Mouse (Mus musculus) cerebellum, postnatal 10 days (tissue): Measurements from ENCODE around the gene Psap.
"Not testable (repeated sequence)": the region's sequence is repeated elsewhere in the genome, so short reads cannot be mapped to it uniquely, and the experiment has no call there.

Experiments
- DNase-seq, 2 experiments: peaks; one replicate each; pipeline ENCODE4 v3.0.0; 2021; ENCODE audit warnings: mixed read lengths in 2 of 2

Psap gene

DNA sequence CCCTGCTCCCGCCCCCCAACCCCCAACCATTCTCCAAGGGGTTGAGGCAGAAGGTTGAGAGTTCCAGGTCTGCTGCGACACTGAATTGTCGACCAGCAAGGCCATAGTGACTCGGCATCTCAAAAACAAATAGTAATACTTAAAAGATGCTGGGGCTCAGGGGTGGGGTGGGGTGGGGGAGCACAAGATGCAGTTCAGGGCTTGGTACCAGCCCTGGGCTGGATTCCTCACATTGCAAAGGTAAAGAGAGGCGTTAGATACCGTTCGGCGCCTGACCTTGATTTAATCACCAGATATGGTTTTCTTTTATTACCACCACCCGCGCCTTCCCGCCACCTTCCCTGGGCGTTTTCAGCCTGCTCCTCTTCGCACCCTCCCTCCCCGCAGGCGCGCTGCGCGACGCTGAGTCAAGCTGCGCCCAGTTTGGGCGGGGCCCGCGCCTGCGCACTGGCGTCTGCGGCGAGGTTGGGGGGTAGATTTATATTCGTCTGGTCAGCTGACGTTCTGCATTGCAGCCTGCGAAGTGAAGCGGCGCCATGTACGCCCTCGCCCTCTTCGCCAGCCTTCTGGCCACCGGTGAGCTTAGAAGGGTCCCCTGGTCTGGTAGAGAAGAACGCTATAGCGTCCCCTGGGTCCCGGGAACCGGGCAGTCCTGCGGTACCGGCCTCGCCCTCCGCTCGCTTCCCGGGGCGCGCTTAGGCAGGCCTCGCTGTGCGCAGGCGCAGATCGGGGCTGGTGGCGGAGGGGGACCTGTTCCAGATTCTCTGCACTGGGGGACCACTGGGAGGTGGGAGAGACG lies at the start of gene Psap:
Psap (plus strand) TSS at position 421 of the 799 bp plus-strand sequence.
- DNase-seq = peak; percentile 96 to 97

DNA sequence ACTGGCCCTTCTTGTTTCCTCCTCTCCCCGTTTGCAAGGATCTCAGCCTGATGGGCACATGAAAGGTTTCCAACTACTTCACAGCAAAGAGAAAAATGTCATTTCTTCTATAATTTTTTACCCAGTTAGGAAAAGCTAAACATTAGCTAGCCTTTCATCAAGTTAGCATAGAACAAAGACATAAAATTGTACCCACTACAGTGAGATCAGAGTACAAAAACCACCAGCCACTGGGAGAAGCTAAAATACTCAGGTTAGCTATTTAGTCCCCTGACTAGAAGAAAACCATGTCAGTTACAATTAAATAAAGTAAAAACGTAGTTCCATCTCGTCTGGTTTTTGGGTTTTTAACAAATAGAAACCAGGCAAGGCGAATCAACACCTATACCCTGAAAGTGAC lies 49.8 kb upstream of the Psap start:
- no peak for DNase-seq

DNA sequence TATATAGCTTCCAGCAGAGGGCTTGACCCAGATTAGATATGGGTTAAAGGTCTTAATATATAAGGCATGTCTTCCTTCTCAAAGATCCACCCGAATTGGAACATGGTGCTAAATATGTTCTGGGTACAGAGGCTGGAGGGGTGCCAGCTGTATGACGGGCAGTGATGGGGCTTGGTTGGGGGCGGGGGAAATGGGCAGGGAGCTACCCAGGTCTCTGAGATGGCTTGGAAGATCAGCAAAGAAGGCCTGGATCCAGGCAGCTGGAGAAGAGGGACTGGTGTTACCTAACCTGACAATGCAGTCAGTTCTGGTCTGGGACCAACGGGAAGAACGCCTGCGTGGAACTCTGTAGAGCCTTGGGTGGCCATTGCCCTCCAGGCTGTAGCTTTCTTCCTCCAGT lies 48.3 kb upstream of the Psap start:
- no peak for DNase-seq

GRCm38 (mm10) chr10:60230321-60231088 lies 46.9 kb upstream of the Psap start:
- no peak for DNase-seq

GRCm38 (mm10) chr10:60234006-60234405 lies 43.4 kb upstream of the Psap start:
- no peak for DNase-seq

DNA sequence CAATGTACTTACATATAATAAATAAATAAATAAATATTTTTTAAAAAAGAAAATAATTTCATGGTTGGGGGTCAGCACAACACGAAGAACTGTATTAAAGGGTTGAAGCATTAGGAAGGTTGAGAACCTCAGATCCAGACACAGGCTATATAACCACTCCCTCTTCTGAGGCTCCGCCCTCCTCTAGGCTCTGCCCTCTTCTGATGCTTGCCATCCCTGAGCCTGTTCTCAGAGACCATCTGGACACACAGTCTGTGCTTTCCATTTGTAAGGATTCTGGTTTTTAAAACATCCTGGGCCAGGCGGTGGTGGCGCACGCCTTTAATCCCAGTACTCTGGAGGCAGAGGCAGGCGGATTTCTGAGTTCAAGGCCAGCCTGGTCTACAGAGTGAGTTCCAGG lies 41.6 kb upstream of the Psap start:
- not testable (repeated sequence) for DNase-seq

DNA sequence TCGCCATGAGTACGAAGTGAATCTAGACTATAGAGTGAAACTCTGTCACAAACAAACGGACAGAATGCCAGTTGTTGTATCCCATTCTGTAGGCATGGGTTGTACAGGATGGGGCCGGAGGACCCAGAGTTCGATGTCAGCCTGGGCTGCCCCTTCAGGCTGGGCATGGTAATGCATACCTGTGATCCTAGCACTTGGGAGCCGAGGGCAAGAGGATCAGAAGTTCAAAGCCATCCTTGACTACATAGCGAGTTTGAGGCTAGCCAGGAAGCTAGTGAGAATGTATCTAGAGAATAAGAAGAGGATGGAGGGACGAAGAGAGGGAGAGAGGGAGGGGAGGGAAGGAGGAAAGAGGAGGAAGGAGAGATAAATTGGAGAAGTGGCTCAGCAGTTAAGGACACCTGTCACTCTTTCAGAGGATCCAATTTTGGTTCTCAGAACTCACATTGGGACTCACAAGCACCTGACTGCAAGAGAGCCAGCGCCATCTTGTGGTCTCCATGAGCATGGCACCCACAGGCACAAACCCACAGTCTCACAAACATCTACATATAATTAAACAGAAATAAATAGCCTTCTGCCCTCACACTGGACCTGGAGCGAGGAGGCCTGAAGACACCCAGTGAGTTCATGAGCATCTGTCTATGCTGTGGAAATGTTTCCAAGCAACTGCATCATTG lies 39.8 kb upstream of the Psap start:
- DNase-seq = peak; percentile 77 to 82

GRCm38 (mm10) chr10:60240416-60240815 lies 37.0 kb upstream of the Psap start:
- peak in 1 of 2 experiments; percentile 21 for DNase-seq

GRCm38 (mm10) chr10:60243941-60244340 lies 33.5 kb upstream of the Psap start:
- no peak for DNase-seq

GRCm38 (mm10) chr10:60245041-60245440 lies 32.4 kb upstream of the Psap start:
- peak; percentile 95 to 98 for DNase-seq

GRCm38 (mm10) chr10:60245635-60246034 lies 31.8 kb upstream of the Psap start:
- DNase-seq = peak in 1 of 2 experiments; percentile 45

GRCm38 (mm10) chr10:60246519-60246918 lies 30.9 kb upstream of the Psap start:
- peak; percentile 69 to 77 for DNase-seq

DNA sequence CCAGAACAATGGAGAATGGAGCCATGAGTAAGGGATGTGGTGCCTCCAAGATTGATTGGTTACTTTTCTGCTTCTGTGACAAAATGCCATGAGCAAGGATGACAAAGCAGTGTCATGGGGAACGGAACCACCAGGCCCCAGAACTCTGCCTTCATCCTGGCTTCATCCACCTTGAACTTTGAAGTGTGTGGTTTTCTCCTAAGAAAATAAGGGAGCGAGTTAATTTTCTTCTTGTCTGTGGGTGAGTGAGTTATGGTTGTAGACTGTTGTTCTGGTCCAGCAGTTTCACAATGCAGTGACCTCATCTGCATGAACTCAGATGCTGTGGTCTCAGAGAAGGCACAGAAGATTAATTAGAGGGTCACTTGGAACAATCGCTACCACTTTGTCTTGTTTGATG lies 29.1 kb upstream of the Psap start:
- not testable (repeated sequence) for DNase-seq

- DNase-seq = no peak
Measured at GRCm38 (mm10) chr10:60250426-60250965, 26.9 kb upstream of the Psap start.

DNA sequence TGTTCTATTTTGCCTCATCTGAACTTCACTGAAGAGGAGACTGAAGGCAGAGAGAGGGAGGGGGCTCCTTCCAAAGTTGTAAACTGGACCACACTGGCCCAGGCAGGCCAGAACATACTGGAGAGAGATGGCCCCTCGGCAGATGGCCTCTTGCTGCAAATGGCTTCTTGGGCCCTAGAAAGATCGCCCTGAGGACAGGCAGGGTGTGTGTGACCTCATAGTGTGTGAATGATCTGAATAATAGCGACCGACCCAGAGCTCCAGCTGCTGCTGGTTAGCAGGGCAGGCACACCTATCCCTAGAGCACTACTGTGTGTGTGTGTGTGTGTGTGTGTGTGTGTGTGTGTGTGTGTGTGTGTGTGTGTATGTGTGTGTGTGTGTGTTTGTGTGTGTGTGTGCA lies 25.2 kb upstream of the Psap start:
- DNase-seq = no peak

- no peak for DNase-seq
Measured at GRCm38 (mm10) chr10:60252606-60253005, 24.8 kb upstream of the Psap start.

DNA sequence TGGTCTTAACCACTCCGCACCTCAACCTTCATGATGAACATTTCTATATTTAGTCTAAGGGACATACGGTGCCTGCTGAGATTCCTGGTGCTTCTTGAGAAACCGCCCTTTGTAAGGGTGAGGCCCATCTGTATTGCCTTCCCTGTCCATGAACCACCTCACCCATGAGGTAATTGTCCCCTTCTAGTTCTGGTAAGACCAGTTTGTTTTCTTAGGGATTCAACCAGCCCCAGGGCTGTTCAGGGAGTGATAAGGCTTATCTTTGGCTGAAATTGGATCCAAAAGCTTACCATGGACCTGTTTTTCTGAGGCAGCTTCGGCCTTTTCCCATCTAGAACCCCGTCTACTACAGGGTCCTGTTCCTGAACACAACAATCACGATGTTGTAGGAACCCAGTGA lies 21.3 kb upstream of the Psap start:
- DNase-seq = no peak

DNA sequence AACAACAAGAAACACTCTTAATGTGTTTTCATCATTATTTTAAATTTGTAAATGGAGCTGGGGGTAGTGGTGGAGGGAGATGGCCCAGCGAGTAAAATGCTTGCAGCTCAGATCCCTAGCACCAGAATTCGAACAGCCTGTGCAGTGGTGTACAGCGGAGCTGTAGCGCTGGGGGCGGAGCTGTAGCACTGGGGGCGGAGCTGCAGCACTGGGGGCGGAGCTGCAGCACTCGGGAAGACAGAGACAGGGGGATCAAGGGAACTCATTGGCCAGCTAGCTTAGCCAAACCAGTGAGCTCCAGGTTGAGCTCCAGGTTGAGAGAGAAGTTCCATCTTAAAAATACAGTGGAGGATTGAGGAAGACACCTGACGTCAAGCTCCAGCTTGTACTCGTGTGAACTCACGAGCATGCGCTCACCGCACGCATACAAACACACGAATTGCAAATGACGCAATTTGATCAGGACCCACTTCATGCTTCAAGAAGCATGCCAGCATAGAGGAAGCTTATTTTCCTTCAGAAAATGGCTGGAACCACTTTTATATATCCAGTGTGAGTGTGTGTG lies 20.1 kb upstream of the Psap start:
- no peak for DNase-seq

DNA sequence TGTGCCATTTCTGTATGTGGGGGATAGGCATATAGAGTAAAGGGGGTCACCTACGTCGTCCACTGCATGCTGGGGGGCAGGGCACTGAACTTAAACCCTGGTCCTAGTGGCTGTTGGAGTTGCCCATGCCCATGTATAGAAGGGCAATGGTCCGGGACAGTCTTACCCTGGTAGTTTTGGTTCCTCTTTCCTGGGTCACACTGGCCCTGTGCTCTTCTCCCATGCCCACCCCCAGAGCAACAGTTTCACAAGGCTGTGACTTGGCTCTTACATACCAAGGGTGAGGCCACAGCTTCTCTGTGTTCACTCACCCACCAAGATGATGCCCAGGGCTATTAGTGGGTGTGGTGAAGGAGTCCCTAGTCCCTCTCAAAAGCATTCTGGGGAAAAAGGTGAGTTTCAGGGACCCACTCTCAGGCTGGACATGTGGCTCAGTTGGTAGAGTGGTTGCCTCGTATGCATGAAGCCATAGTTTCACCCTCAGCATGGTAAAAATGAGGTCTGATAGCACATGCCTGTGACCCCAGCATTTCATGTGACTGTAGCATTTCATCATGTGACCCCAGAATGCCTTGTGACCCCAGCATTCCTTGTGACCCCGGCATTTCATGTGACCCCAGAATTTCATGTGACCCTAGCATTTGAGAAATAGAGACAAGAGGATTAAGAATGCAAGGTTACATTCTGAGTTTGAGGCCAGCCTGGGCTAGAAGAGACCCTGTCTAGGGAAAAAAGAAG lies 16.7 kb upstream of the Psap start:
- no peak for DNase-seq

DNA sequence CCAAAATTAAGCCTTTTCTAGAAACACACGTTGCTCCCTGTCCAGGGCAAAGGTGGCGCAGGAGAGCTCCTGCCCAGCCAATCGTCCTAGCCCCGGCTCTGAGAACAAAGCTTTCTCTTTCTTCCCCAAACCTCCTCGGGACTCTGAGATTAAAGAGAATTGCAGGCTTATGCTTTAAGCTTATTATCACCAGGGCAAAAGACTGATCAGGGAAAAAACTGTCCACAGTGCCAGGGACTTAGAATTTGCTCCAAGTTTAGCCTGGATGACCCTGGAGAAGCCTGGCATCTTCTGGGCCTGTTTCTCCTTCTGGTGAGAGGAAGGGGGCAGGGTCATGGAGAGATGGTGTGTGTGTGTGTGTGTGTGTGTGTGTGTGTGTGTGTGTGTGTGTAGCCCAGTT lies 15.9 kb upstream of the Psap start:
- no peak for DNase-seq

- DNase-seq = peak; percentile 80 to 85
Measured at GRCm38 (mm10) chr10:60262386-60262785, 15.0 kb upstream of the Psap start.

DNA sequence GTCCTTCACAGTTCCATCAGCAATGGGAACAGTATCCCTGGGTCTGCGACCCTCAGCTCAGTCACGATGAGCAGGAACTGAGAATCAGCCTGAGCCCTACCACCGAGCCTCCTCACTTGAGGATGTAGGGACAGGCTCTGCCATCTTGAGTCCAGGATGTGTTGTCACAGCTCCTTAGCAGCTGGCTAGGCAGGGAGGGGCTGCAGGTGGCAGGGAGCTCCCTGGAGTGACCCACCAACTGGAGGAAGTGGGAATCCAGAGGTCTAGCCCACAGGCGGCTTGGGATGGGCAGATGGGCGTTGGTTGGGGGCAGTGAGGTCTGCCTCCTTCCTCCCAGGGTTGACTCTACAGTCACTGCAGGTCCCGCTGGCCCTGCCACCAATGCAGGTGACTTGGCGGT lies 14.1 kb upstream of the Psap start:
- DNase-seq = no peak
